Mouse (Mus musculus): ENCODE data around the gene Tfr2. TPM values are rescaled to one million over a fixed set of nuclear protein-coding genes. Genes with fewer than 3 reads are reported as not detected.
"Not testable (repeated sequence)": the region's sequence is repeated elsewhere in the genome, so short reads cannot be mapped to it uniquely, and the experiment has no call there.

Gene Tfr2
- polyA plus RNA-seq, 1 experiment: 5.4 TPM

- Histone ChIP-seq H3K4me3 (ENCODE audit: low read depth, low read length) (peak overlapping the region; percentile 66), H3K27me3 (ENCODE audit: control insufficient read depth, insufficient read depth, low read length, poor library complexity, severe bottlenecking) (no peaks in the 10 kb centered on the region), H3K4me1 (ENCODE audit: control insufficient read depth, insufficient read depth, low read length) (peaks cover 10% of the 10 kb centered on the region), H3K9ac (ENCODE audit: low read depth, poor library complexity, severe bottlenecking) (peak overlapping the region; percentile 60), H3K27ac (ENCODE audit: insufficient read depth, low read length) (peak overlapping the region; percentile 62), H3K36me3 (ENCODE audit: control insufficient read depth, insufficient read depth, low read length, poor library complexity, severe bottlenecking) (peaks cover 4% of the 10 kb centered on the region; the same call in 1 of the 2 replicates), H3K9me3 (replicated peaks; ENCODE audit: control insufficient read depth, insufficient read depth, low read length, poor library complexity, severe bottlenecking) (no peaks in the 10 kb centered on the region)
- peak; percentile 82 for TF ChIP-seq EP300 (IDR thresholded peaks at IDR 0.05; ENCODE audit: insufficient read depth, low read depth, low read length)
- TF ChIP-seq CTCF (IDR thresholded peaks at IDR 0.05; ENCODE audit: low read depth, low read length): no peak
Observed at GRCm38 (mm10) chr5:137610548-137611244, 41.1 kb downstream of the Tfr2 start.

- peak overlapping the region; percentile 60; the same call in 1 of the 2 replicates for H3K9ac ChIP-seq (ENCODE audit: low read depth, poor library complexity, severe bottlenecking)
- no peaks in the 10 kb centered on the region for H3K27me3 ChIP-seq (ENCODE audit: control insufficient read depth, insufficient read depth, low read length, poor library complexity, severe bottlenecking)
- H3K36me3 ChIP-seq (ENCODE audit: control insufficient read depth, insufficient read depth, low read length, poor library complexity, severe bottlenecking): peaks cover 1% of the 10 kb centered on the region; the same call in 1 of the 2 replicates
- H3K27ac ChIP-seq (ENCODE audit: insufficient read depth, low read length): peak overlapping the region; percentile 56
- H3K4me3 ChIP-seq (ENCODE audit: low read depth, low read length): peak overlapping the region; percentile 66
- no peaks in the 10 kb centered on the region for H3K9me3 ChIP-seq (replicated peaks; ENCODE audit: control insufficient read depth, insufficient read depth, low read length, poor library complexity, severe bottlenecking)
- no peak for TF ChIP-seq EP300 (IDR thresholded peaks at IDR 0.05; ENCODE audit: insufficient read depth, low read depth, low read length)
- no peak for TF ChIP-seq CTCF (IDR thresholded peaks at IDR 0.05; ENCODE audit: low read depth, low read length)
- no peak for TF ChIP-seq POLR2A (IDR thresholded peaks at IDR 0.05; ENCODE audit: insufficient read depth, low read length)
- H3K4me1 ChIP-seq (ENCODE audit: control insufficient read depth, insufficient read depth, low read length): peaks cover 10% of the 10 kb centered on the region
Observed at GRCm38 (mm10) chr5:137611245-137611602, 41.6 kb downstream of the Tfr2 start.

- no peaks in the 10 kb centered on the region for H3K27me3 ChIP-seq (ENCODE audit: control insufficient read depth, insufficient read depth, low read length, poor library complexity, severe bottlenecking)
- H3K27ac ChIP-seq (ENCODE audit: insufficient read depth, low read length): peak overlapping the region; percentile 86
- no peak overlapping the region; the same call in 1 of the 2 replicates for H3K4me3 ChIP-seq (ENCODE audit: low read depth, low read length)
- peaks cover 7% of the 10 kb centered on the region for H3K4me1 ChIP-seq (ENCODE audit: control insufficient read depth, insufficient read depth, low read length)
- H3K9me3 ChIP-seq (replicated peaks; ENCODE audit: control insufficient read depth, insufficient read depth, low read length, poor library complexity, severe bottlenecking): no peaks in the 10 kb centered on the region
- no peaks in the 10 kb centered on the region for H3K36me3 ChIP-seq (ENCODE audit: control insufficient read depth, insufficient read depth, low read length, poor library complexity, severe bottlenecking)
- TF ChIP-seq CTCF (IDR thresholded peaks at IDR 0.05; ENCODE audit: low read depth, low read length) (no peak), POLR2A (IDR thresholded peaks at IDR 0.05; ENCODE audit: insufficient read depth, low read length) (no peak), EP300 (IDR thresholded peaks at IDR 0.05; ENCODE audit: insufficient read depth, low read depth, low read length) (no peak)
- peak overlapping the region; percentile 60 for H3K9ac ChIP-seq (ENCODE audit: low read depth, poor library complexity, severe bottlenecking)
Observed at GRCm38 (mm10) chr5:137613076-137613475, 43.4 kb downstream of the Tfr2 start.

GRCm38 (mm10) chr5:137613550-137613949, 43.9 kb downstream of the Tfr2 start, which contains the start of gene Pcolce:
Gene Pcolce, minus strand, starts transcription at chr5:137613784.
- Histone ChIP-seq H3K27me3 (ENCODE audit: control insufficient read depth, insufficient read depth, low read length, poor library complexity, severe bottlenecking) (no peaks in the 10 kb centered on the region), H3K27ac (ENCODE audit: insufficient read depth, low read length) (peak within 1 kb of the TSS; percentile 86), H3K4me1 (ENCODE audit: control insufficient read depth, insufficient read depth, low read length) (peaks cover 7% of the 10 kb centered on the region), H3K36me3 (ENCODE audit: control insufficient read depth, insufficient read depth, low read length, poor library complexity, severe bottlenecking) (no peaks in the 10 kb centered on the region), H3K4me3 (ENCODE audit: low read depth, low read length) (peak within 1 kb of the TSS; percentile 7; the same call in 1 of the 2 replicates), H3K9me3 (replicated peaks; ENCODE audit: control insufficient read depth, insufficient read depth, low read length, poor library complexity, severe bottlenecking) (no peaks in the 10 kb centered on the region), H3K9ac (ENCODE audit: low read depth, poor library complexity, severe bottlenecking) (peak within 1 kb of the TSS; percentile 60)
- TF ChIP-seq POLR2A (IDR thresholded peaks at IDR 0.05; ENCODE audit: insufficient read depth, low read length) (no peak), EP300 (IDR thresholded peaks at IDR 0.05; ENCODE audit: insufficient read depth, low read depth, low read length) (peak; percentile 86)

GRCm38 (mm10) chr5:137614921-137615320, 45.3 kb downstream of the Tfr2 start:
- H3K27ac ChIP-seq (ENCODE audit: insufficient read depth, low read length): 0 out of 2 replicates have a peak overlapping the region, but pooled peaks have one; percentile 40
- H3K27me3 ChIP-seq (ENCODE audit: control insufficient read depth, insufficient read depth, low read length, poor library complexity, severe bottlenecking); H3K4me3 ChIP-seq (ENCODE audit: low read depth, low read length); H3K36me3 ChIP-seq (ENCODE audit: control insufficient read depth, insufficient read depth, low read length, poor library complexity, severe bottlenecking); H3K4me1 ChIP-seq (ENCODE audit: control insufficient read depth, insufficient read depth, low read length); H3K9me3 ChIP-seq (replicated peaks; ENCODE audit: control insufficient read depth, insufficient read depth, low read length, poor library complexity, severe bottlenecking); H3K9ac ChIP-seq (ENCODE audit: low read depth, poor library complexity, severe bottlenecking): not testable (repeated sequence)

- TF ChIP-seq EP300 (IDR thresholded peaks at IDR 0.05; ENCODE audit: insufficient read depth, low read depth, low read length) (no peak), CTCF (IDR thresholded peaks at IDR 0.05; ENCODE audit: low read depth, low read length) (no peak), POLR2A (IDR thresholded peaks at IDR 0.05; ENCODE audit: insufficient read depth, low read length) (no peak)
Observed at GRCm38 (mm10) chr5:137615347-137615746, 45.7 kb downstream of the Tfr2 start.

More at GRCm38 (mm10) chr5:137615347-137615746, 45.7 kb downstream of the Tfr2 start:
- Histone ChIP-seq H3K27me3 (ENCODE audit: control insufficient read depth, insufficient read depth, low read length, poor library complexity, severe bottlenecking) (no peaks in the 10 kb centered on the region), H3K9me3 (replicated peaks; ENCODE audit: control insufficient read depth, insufficient read depth, low read length, poor library complexity, severe bottlenecking) (no peaks in the 10 kb centered on the region), H3K4me3 (ENCODE audit: low read depth, low read length) (no peak overlapping the region), H3K4me1 (ENCODE audit: control insufficient read depth, insufficient read depth, low read length) (peaks cover 3% of the 10 kb centered on the region), H3K27ac (ENCODE audit: insufficient read depth, low read length) (0 out of 2 replicates have a peak overlapping the region, but pooled peaks have one; percentile 21), H3K36me3 (ENCODE audit: control insufficient read depth, insufficient read depth, low read length, poor library complexity, severe bottlenecking) (no peaks in the 10 kb centered on the region), H3K9ac (ENCODE audit: low read depth, poor library complexity, severe bottlenecking) (no peak overlapping the region)
